Mouse (Mus musculus) heart, postnatal 0 days (tissue): ENCODE data around the gene Nudt10. TPM values are rescaled to one million over a fixed set of nuclear protein-coding genes. Genes with fewer than 3 reads are reported as not detected.
A peak's percentile ranks its signal among the peaks of the same experiment; 100 is the strongest.
"Not testable (repeated sequence)": the region's sequence is repeated elsewhere in the genome, so short reads cannot be mapped to it uniquely, and the experiment has no call there.

Experiments used
- ATAC-seq: fragments of 200-750 bp; cut with Nextera tagmentation; 2 replicates; pipeline ENCODE4 v1.8.0; 2017; ENCODE audit warnings: low read depth, moderate number of reproducible peaks, moderate library complexity; ENCODE audit not compliant: insufficient read depth
- DNase-seq: peaks from one replicate; pipeline ENCODE4 v3.0.0-alpha.2; 2016; ENCODE audit warnings: low spot score
- H3K27ac ChIP-seq: fragments of 300-500 bp; sonication (generic); 2 replicates; pipeline ENCODE4 v1.5.1; 2014; ENCODE audit warnings: low read depth, mild to moderate bottlenecking
- H3K27me3 ChIP-seq: fragments of 300-500 bp; sonication (generic); 2 replicates; pipeline ENCODE4 v1.6.1; 2014; ENCODE audit warnings: low read length, mixed read lengths; ENCODE audit not compliant: control insufficient read depth, insufficient read depth
- H3K36me3 ChIP-seq: fragments of 300-500 bp; sonication (generic); replicated peaks from 2 replicates; pipeline ENCODE4 v1.6.1; 2014; ENCODE audit warnings: low read length, mixed read lengths; ENCODE audit not compliant: control insufficient read depth, insufficient read depth
- H3K4me1 ChIP-seq: fragments of 300-500 bp; sonication (generic); 2 replicates; pipeline ENCODE4 v1.6.1; 2014; ENCODE audit warnings: antibody characterized with exemption; ENCODE audit not compliant: control insufficient read depth, insufficient read depth
- H3K4me2 ChIP-seq: fragments of 300-500 bp; sonication (generic); 2 replicates; pipeline ENCODE4 v1.6.1; 2014; ENCODE audit warnings: low read depth, mild to moderate bottlenecking, low read length, moderate library complexity
- H3K4me3 ChIP-seq: fragments of 300-500 bp; sonication (generic); 2 replicates; pipeline ENCODE4 v1.5.1; 2014; ENCODE audit warnings: low read depth, low read length
- H3K9ac ChIP-seq: fragments of 300-500 bp; sonication (generic); replicated peaks from 2 replicates; pipeline ENCODE4 v1.6.1; 2014; ENCODE audit warnings: low read depth, low read length, mixed read lengths
- H3K9me3 ChIP-seq: fragments of 300-500 bp; sonication (generic); replicated peaks from 2 replicates; pipeline ENCODE4 v1.6.1; 2016; ENCODE audit warnings: low read length; ENCODE audit not compliant: control insufficient read depth
- CTCF ChIP-seq: IDR thresholded peaks from 2 replicates; pipeline ENCODE4 v1.5.1; 2016; ENCODE audit warnings: antibody characterized with exemption, control low read depth, low read depth
- EP300 ChIP-seq: IDR thresholded peaks from 2 replicates; pipeline ENCODE4 v1.6.1; 2016; ENCODE audit warnings: antibody characterized with exemption, low read depth
- WGBS: fragments of 180-500 bp; shearing (Covaris S2); extraction: QIAGEN DNeasy Blood & Tissue Kit; methylation state at CpG from one replicate; pipeline ENCODE4 v1.1.7; 2014; 5-methylcytosine and 5-hydroxymethylcytosine counted together
- polyA plus RNA-seq: library from polyadenylated mRNA; unstranded; fragments of >200 nt; fragmentation: Nextera tagmentation; extraction: Ambion mirVana; gene quantifications from 2 replicates; pipeline ENCODE4 v1.2.1, GENCODE M21; 2015
- total RNA-seq: library from RNA; depleted of rRNA; stranded (reverse); fragments of >200 nt; gene quantifications from 2 replicates; pipeline ENCODE4 v1.2.3, GENCODE M21; 2014; ENCODE audit warnings: low replicate concordance; rRNA removed

Nudt10 gene
- total RNA-seq, result 1.1 and 1.8 TPM in 2 replicates
- 1.6 and 1.7 TPM in 2 replicates for polyA plus RNA-seq

DNA sequence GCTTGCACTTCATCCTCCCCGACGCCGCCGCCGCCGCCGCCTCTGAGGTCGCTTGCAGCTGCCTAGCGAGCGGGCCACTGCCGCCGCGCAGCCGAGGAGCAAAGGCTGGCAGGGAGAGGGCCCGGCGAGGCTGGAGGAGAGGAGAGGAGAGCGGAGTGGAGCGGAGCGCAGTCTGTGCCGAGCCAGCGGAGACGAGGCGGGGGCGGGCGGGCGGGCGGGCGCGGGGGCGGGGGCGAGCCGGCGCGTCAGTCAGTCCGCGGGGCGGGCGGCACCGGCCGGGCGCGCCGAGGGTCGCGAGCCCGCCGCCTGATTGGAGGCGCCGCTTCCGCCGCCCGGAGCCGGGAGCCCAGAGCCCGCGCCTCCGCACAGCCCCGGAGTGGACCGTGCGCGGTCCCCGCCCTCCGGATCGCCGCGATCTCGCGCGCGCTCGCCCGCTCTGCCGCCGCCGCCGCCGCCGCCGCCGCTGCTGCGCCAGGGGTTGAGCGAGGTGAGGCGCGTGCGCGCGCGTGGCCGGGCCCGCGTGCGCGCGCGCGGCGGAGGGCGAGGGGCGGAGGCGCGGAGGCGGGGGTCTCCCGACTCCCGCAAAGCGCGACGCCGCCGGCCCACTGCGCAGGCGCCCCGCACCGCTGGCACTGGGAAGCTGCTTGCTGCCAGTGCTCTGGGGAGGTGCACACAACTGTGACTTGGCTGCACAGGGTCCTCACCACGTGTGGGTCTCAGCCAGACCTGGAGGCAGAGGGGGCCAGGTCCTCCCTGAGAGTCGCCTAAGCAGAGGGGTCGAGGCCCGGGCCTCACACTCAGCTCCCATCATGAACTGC lies at the start of gene Nudt10:
Gene Nudt10 (minus strand): TSS at position 193 of the 818 bp plus-strand sequence.
- H3K4me2 ChIP-seq, result peak within 1 kb of the TSS; percentile 40
- peak within 1 kb of the TSS; percentile 11 for H3K4me3 ChIP-seq
- H3K27me3 ChIP-seq, H3K4me1 ChIP-seq, H3K27ac ChIP-seq, DNase-seq, H3K9me3 ChIP-seq, H3K9ac ChIP-seq, H3K36me3 ChIP-seq: not testable (repeated sequence)
- no CpG with 5 or more reads among the region's 116 CpGs for WGBS
- ATAC-seq, result peak; percentile 72

DNA sequence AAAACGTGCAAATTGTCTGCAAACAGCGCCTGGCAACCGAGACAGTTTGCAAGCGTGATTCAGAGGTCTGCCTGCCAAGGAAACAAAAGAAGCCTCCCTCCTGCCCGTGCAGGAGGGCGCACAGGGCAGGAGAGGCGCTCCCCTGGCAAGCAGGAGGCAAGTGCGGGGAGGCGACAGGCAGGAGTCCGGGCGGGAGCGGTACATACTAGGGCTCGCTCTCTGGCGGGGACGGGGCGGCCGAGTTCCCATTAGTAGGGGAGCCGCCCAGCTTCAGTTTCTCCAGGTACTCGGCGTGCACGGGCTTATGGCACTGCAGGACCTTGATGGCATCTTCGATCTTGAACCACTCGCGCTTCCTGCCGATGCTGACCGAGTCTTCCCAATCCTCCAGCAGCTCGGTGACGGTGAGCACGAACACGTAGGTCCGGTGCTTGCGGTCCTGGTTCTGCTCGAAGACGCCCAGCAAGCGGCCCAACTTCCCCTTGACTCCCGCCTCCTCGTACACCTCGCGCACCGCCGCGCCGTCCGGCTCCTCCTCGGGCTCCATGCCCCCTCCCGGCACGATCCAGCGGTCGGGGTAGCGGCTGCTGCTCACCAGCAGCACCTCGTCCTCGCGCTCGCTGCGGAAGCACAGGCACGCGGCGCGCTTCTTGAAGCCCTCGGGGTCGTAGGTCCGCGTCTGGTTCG lies 536 bp downstream of the Nudt10 start:
- H3K9me3 ChIP-seq, H3K9ac ChIP-seq, H3K27ac ChIP-seq, H3K4me1 ChIP-seq, H3K27me3 ChIP-seq, H3K36me3 ChIP-seq, DNase-seq: not testable (repeated sequence)
- H3K4me2 ChIP-seq, result peak overlapping the region; percentile 40
- peak overlapping the region; percentile 11 for H3K4me3 ChIP-seq
- WGBS, result 19% methylated on average over 3 of the region's 64 CpGs
- ATAC-seq, result peak; percentile 29

GRCm38 (mm10) chrX:6171718-6172117 lies 1.1 kb downstream of the Nudt10 start:
- 24% methylated on average over 11 of the region's 12 CpGs for WGBS

More at GRCm38 (mm10) chrX:6171718-6172117, 1.1 kb downstream of the Nudt10 start:
- Histone ChIP-seq H3K9ac (no peak overlapping the region), H3K4me1 (no peaks in the 10 kb centered on the region), H3K4me2 (peak overlapping the region; percentile 40), H3K27ac (no peak overlapping the region), H3K27me3 (no peaks in the 10 kb centered on the region), H3K4me3 (peak overlapping the region; percentile 5; the same call in 1 of the 2 replicates), H3K9me3 (no peaks in the 10 kb centered on the region), H3K36me3 (no peaks in the 10 kb centered on the region)
- TF ChIP-seq EP300 (no peak), CTCF (no peak)
- no peak for ATAC-seq
- DNase-seq, result no peak

Other genes starting within 250 kb of the Nudt10 start
- 2.1 and 6.4 TPM in 2 replicates for gene Nudt11, start 125.6 kb downstream of the Nudt10 start, total RNA-seq
- 1.3 and 1.5 TPM in 2 replicates for gene Nudt11, start 125.6 kb downstream of the Nudt10 start, polyA plus RNA-seq
- gene AU022751, start 89.6 kb downstream of the Nudt10 start, total RNA-seq, result not detected in 2 replicates
- not detected in 2 replicates for gene AU022751, start 89.6 kb downstream of the Nudt10 start, polyA plus RNA-seq
- 0.19 and 0.73 TPM in 2 replicates for gene Bmp15, start 147.7 kb upstream of the Nudt10 start, total RNA-seq
- gene Bmp15, start 147.7 kb upstream of the Nudt10 start, polyA plus RNA-seq, result 0.18 and 0.19 TPM in 2 replicates
- gene Shroom4, start 226.8 kb upstream of the Nudt10 start, total RNA-seq, result 10.9 and 12.3 TPM in 2 replicates
- 1.2 and 1.8 TPM in 2 replicates for gene Shroom4, start 226.8 kb upstream of the Nudt10 start, polyA plus RNA-seq